Mouse (Mus musculus) embryonic facial prominence, embryonic 13.5 days (tissue): Measurements from ENCODE around the gene Txnrd1. TPM values are rescaled to one million over a fixed set of nuclear protein-coding genes. Genes with fewer than 3 reads are reported as not detected.

ENCODE experiments used
- ATAC-seq: fragments of 200-750 bp; cut with Nextera tagmentation; 2 replicates; pipeline ENCODE4 v1.8.0; 2017; ENCODE audit warnings: low read depth; ENCODE audit not compliant: insufficient number of reproducible peaks, insufficient read depth, low FRiP score, low TSS enrichment
- H3K27ac ChIP-seq: fragments of 300-500 bp; sonication (generic); 2 replicates; pipeline ENCODE4 v1.5.1; 2015; ENCODE audit warnings: moderate library complexity, mild to moderate bottlenecking, inconsistent platforms
- H3K27me3 ChIP-seq: fragments of 300-500 bp; sonication (generic); 2 replicates; pipeline ENCODE4 v1.6.1; 2015; ENCODE audit warnings: mild to moderate bottlenecking, inconsistent platforms
- H3K36me3 ChIP-seq: fragments of 300-500 bp; sonication (generic); 2 replicates; pipeline ENCODE4 v1.6.1; 2015; ENCODE audit warnings: mild to moderate bottlenecking, inconsistent platforms
- H3K4me1 ChIP-seq: fragments of 300-500 bp; sonication (generic); 2 replicates; pipeline ENCODE4 v1.6.1; 2015; ENCODE audit warnings: inconsistent platforms
- H3K4me2 ChIP-seq: fragments of 300-500 bp; sonication (generic); 2 replicates; pipeline ENCODE4 v1.6.1; 2015; ENCODE audit warnings: moderate library complexity, mild to moderate bottlenecking, inconsistent platforms
- H3K4me3 ChIP-seq: fragments of 300-500 bp; sonication (generic); 2 replicates; pipeline ENCODE4 v1.5.1; 2015; ENCODE audit warnings: mild to moderate bottlenecking, inconsistent platforms
- H3K9ac ChIP-seq: fragments of 300-500 bp; sonication (generic); 2 replicates; pipeline ENCODE4 v1.6.1; 2015; ENCODE audit warnings: mild to moderate bottlenecking, inconsistent platforms
- H3K9me3 ChIP-seq: fragments of 300-500 bp; sonication (generic); 2 replicates; pipeline ENCODE4 v1.6.1; 2016; ENCODE audit warnings: inconsistent platforms
- WGBS: fragments of 180-500 bp; shearing (Covaris S2); methylation state at CpG from one replicate; pipeline ENCODE4 v1.1.7; 2015; ENCODE audit warnings: mixed read lengths; 5-methylcytosine and 5-hydroxymethylcytosine counted together
- polyA plus RNA-seq: library from polyadenylated mRNA; unstranded; fragments of >200 nt; fragmentation: Nextera tagmentation; extraction: Ambion mirVana; gene quantifications from 2 replicates; pipeline ENCODE4 v1.2.1, GENCODE M21; 2015

Txnrd1 gene
- polyA plus RNA-seq, 1 experiment from 2014 or later = 99.4 TPM

- peaks cover 7% of the 10 kb centered on the region for H3K4me1 ChIP-seq
- WGBS = 95% methylated on average over 2 of the region's 2 CpGs
- H3K4me3 ChIP-seq = no peak overlapping the region
- no peak overlapping the region for H3K27ac ChIP-seq
- no peaks in the 10 kb centered on the region for H3K36me3 ChIP-seq
- H3K9me3 ChIP-seq = 0 out of 2 replicates have a peak, but pooled peaks cover 7% of the 10 kb centered on the region
- no peak for ATAC-seq
- H3K9ac ChIP-seq = no peak overlapping the region
- no peak overlapping the region for H3K4me2 ChIP-seq
- no peaks in the 10 kb centered on the region for H3K27me3 ChIP-seq
Measured at GRCm38 (mm10) chr10:82924750-82925149, 91.0 kb downstream of the Txnrd1 start.

- WGBS = 90% methylated on average over 2 of the region's 2 CpGs
- Histone ChIP-seq H3K4me1 (peaks cover 7% of the 10 kb centered on the region), H3K36me3 (no peaks in the 10 kb centered on the region), H3K4me2 (no peak overlapping the region), H3K4me3 (no peak overlapping the region), H3K9ac (no peak overlapping the region), H3K27me3 (no peaks in the 10 kb centered on the region), H3K9me3 (0 out of 2 replicates have a peak, but pooled peaks cover 7% of the 10 kb centered on the region), H3K27ac (no peak overlapping the region)
- ATAC-seq = no peak
Measured at GRCm38 (mm10) chr10:82925624-82926023, 91.9 kb downstream of the Txnrd1 start.

- Histone ChIP-seq H3K4me1 (no peaks in the 10 kb centered on the region), H3K4me3 (no peak overlapping the region), H3K36me3 (no peaks in the 10 kb centered on the region), H3K4me2 (no peak overlapping the region), H3K9me3 (no peaks in the 10 kb centered on the region), H3K27ac (no peak overlapping the region), H3K27me3 (no peaks in the 10 kb centered on the region), H3K9ac (no peak overlapping the region)
- WGBS = 76% methylated on average over 13 of the region's 13 CpGs
- no peak for ATAC-seq
Measured at GRCm38 (mm10) chr10:82935018-82935633, 101.4 kb downstream of the Txnrd1 start.

- ATAC-seq = no peak
Measured at GRCm38 (mm10) chr10:82935774-82936173, 102.0 kb downstream of the Txnrd1 start.

More at GRCm38 (mm10) chr10:82935774-82936173, 102.0 kb downstream of the Txnrd1 start:
- Histone ChIP-seq H3K4me2 (no peak overlapping the region), H3K36me3 (no peaks in the 10 kb centered on the region), H3K4me1 (no peaks in the 10 kb centered on the region), H3K27me3 (no peaks in the 10 kb centered on the region), H3K27ac (no peak overlapping the region), H3K9me3 (no peaks in the 10 kb centered on the region), H3K4me3 (no peak overlapping the region), H3K9ac (no peak overlapping the region)
- WGBS = 81% methylated on average over 6 of the region's 6 CpGs

Other genes starting within 250 kb of the Txnrd1 start
- gene 1190007I07Rik, start 210.7 kb upstream of the Txnrd1 start, polyA plus RNA-seq = 39.7 and 43.2 TPM in 2 replicates
- 153 and 156 TPM in 2 replicates for gene Tdg, start 204.1 kb upstream of the Txnrd1 start, polyA plus RNA-seq
- 14.4 and 15.3 TPM in 2 replicates for gene Glt8d2, start 143.3 kb upstream of the Txnrd1 start, polyA plus RNA-seq
- 44.5 and 45.5 TPM in 2 replicates for gene Hcfc2, start 137.8 kb upstream of the Txnrd1 start, polyA plus RNA-seq
- gene Nfyb, start 69.8 kb upstream of the Txnrd1 start, polyA plus RNA-seq = 57.3 and 65.6 TPM in 2 replicates
- gene Eid3, start 32.7 kb downstream of the Txnrd1 start, polyA plus RNA-seq = 0.33 and 0.67 TPM in 2 replicates
- 2.6 and 3.6 TPM in 2 replicates for gene Chst11, start 151.5 kb downstream of the Txnrd1 start, polyA plus RNA-seq